Mouse (Mus musculus): ENCODE measurements around the gene 4930415O20Rik. TPM values are rescaled to one million over a fixed set of nuclear protein-coding genes. Genes with fewer than 3 reads are reported as not detected.

4930415O20Rik gene
- polyA plus RNA-seq, 1 experiment from 2014 or later: 0.29 TPM

DNA sequence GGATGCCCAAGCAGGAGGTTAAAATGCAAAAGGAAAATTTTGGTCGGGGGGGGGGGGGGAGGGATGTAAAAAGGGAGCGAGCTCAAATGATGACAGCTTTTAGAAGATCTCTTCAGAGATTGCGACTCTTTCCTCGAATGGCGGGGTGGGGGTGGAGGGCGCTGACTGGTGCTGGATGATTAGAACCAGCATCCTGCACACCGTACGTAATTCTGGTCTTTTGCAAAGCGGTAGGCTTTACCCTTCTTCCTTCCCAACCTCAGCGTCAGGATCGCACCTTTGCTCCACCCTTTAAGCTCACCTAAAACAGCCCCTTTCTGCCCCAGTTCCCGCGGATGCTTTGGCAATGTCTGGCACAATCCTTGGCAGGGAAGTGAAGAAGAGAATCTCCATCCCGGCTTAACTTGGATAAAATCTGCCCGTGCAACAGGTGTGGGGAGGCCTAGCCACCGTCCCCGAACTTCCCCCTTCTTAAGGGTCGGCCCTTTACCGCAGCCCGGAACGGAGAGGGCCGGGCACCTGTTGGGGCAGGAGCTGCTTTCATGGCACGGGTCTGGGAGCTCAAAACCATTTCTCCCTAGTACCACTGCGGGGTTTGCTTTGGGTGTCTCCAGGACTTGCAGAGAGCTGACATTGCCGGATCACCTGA, 63.1 kb downstream of the 4930415O20Rik start:
- no peak overlapping the region for H3K27ac ChIP-seq (replicated peaks; ENCODE audit: low read depth, low read length)
- peak overlapping the region; percentile 99 for H3K4me2 ChIP-seq (ENCODE audit: low read depth, severe bottlenecking)
- H3K27me3 ChIP-seq (ENCODE audit: control insufficient read depth, insufficient read depth, low read length): peaks cover 49% of the 10 kb centered on the region
- peaks cover 30% of the 10 kb centered on the region for H3K4me1 ChIP-seq (ENCODE audit: control insufficient read depth, insufficient read depth, low read length)
- H3K9ac ChIP-seq (ENCODE audit: low read length): peak overlapping the region; percentile 82
- H3K9me3 ChIP-seq (ENCODE audit: control insufficient read depth, low read length): no peaks in the 10 kb centered on the region
- peak; percentile 53 for DNase-seq (ENCODE audit: low spot score)
- under 1% methylated on average over 24 of the region's 25 CpGs for WGBS
- H3K36me3 ChIP-seq (ENCODE audit: control insufficient read depth, insufficient read depth, low read length): no peaks in the 10 kb centered on the region
- H3K4me3 ChIP-seq (ENCODE audit: low read depth, low read length): peak overlapping the region; percentile 72
- ATAC-seq (ENCODE audit: insufficient number of reproducible peaks, low FRiP score, low TSS enrichment, low read depth): no peak

DNA sequence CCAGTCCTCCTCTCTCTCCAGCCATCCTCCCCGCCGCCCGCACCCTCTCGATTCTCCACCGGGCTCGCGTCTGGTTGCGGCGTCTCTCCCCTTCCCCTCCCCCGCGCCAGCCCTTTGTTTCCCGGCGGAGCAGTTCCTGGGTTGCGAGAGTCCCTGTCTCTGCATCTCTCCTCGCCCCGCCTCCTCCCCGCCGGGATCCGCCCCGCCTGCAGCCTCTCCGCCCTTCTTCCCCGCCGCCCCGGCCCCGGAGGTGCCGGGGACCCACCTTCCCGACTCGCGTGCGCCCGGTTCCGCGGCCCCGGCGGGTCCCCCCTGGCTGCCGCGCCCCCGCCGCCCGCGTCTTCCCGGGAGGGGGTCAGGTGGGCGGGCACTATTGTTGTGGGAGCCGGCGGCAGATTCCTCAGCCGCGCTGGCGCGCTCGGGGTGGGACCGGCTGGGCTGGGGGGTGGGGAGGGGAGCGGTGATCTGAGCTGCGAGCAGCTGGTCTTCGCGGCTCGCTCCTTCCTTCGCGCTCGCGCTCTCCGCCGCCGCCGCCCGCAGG, 63.8 kb downstream of the 4930415O20Rik start:
- Histone ChIP-seq H3K4me2 (ENCODE audit: low read depth, severe bottlenecking) (peak overlapping the region; percentile 99), H3K27me3 (ENCODE audit: control insufficient read depth, insufficient read depth, low read length) (peaks cover 49% of the 10 kb centered on the region), H3K27ac (replicated peaks; ENCODE audit: low read depth, low read length) (peak overlapping the region; percentile 47; the same call in 1 of the 2 replicates), H3K4me1 (ENCODE audit: control insufficient read depth, insufficient read depth, low read length) (peaks cover 26% of the 10 kb centered on the region), H3K9me3 (ENCODE audit: control insufficient read depth, low read length) (no peaks in the 10 kb centered on the region), H3K36me3 (ENCODE audit: control insufficient read depth, insufficient read depth, low read length) (no peaks in the 10 kb centered on the region), H3K9ac (ENCODE audit: low read length) (peak overlapping the region; percentile 82), H3K4me3 (ENCODE audit: low read depth, low read length) (peak overlapping the region; percentile 72)
- ATAC-seq (ENCODE audit: insufficient number of reproducible peaks, low FRiP score, low TSS enrichment, low read depth): peak; percentile 44; the same call in 1 of the 2 replicates
- DNase-seq (ENCODE audit: low spot score): peak; percentile 86
- WGBS: 1% methylated on average over 64 of the region's 65 CpGs

DNA sequence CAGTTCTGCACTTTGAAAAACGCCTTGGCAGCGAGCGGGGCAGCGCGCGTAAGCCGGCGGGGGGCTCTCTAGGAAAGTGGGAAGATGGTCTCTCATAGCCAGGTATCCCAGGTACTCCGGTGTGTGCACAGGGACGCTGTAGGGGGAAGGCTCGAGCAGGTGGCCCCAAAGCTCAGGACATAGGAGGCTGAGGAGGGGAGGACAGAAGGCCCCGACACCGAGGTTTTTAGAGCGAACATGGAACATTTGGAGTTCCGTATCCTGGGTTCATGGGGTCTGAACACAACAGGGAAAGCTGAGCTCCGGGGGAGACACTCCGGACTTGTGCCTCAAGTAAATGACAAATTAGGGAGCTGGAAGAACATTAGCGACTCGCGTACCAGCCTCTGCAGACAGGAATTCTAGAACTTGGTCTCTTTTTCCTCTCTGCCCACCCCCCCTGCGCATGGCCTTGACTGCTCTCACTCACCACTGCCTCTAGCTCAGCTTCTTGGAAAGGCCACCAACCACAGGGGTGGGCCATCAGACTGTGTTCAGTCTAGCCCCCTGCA, 64.6 kb downstream of the 4930415O20Rik start:
- ATAC-seq (ENCODE audit: insufficient number of reproducible peaks, low FRiP score, low TSS enrichment, low read depth): no peak
- WGBS: under 1% methylated on average over 21 of the region's 21 CpGs
- DNase-seq (ENCODE audit: low spot score): peak; percentile 49
- H3K9ac ChIP-seq (ENCODE audit: low read length): peak overlapping the region; percentile 82
- H3K4me1 ChIP-seq (ENCODE audit: control insufficient read depth, insufficient read depth, low read length): peaks cover 26% of the 10 kb centered on the region
- H3K9me3 ChIP-seq (ENCODE audit: control insufficient read depth, low read length): no peaks in the 10 kb centered on the region
- H3K27me3 ChIP-seq (ENCODE audit: control insufficient read depth, insufficient read depth, low read length): peaks cover 44% of the 10 kb centered on the region
- no peaks in the 10 kb centered on the region for H3K36me3 ChIP-seq (ENCODE audit: control insufficient read depth, insufficient read depth, low read length)
- H3K4me2 ChIP-seq (ENCODE audit: low read depth, severe bottlenecking): peak overlapping the region; percentile 99
- no peak overlapping the region for H3K27ac ChIP-seq (replicated peaks; ENCODE audit: low read depth, low read length)
- H3K4me3 ChIP-seq (ENCODE audit: low read depth, low read length): peak overlapping the region; percentile 72

DNA sequence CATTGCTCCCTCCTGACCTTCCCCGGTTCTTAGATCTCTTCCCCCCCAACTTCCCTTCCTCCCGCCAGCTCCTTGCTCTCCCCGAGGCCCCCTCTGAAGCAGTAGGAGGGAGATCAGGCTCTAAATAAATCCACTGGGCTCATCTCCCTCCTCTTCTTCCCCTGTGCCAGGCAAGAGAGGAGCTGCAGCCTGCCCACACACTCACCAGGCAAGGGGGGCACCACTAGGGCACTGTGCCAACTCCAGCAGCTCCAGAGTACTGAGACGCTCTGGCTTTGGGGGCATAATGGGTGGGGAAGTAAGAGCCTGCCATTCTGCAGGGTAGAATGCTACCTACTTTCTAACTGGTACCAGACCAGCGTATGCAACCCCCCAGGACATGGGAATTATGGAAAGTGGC, 65.7 kb downstream of the 4930415O20Rik start:
- no peaks in the 10 kb centered on the region for H3K9me3 ChIP-seq (ENCODE audit: control insufficient read depth, low read length)
- 56% methylated on average over 5 of the region's 5 CpGs for WGBS
- peaks cover 34% of the 10 kb centered on the region for H3K27me3 ChIP-seq (ENCODE audit: control insufficient read depth, insufficient read depth, low read length)
- peaks cover 26% of the 10 kb centered on the region for H3K4me1 ChIP-seq (ENCODE audit: control insufficient read depth, insufficient read depth, low read length)
- DNase-seq (ENCODE audit: low spot score): no peak
- H3K4me3 ChIP-seq (ENCODE audit: low read depth, low read length): no peak overlapping the region
- no peaks in the 10 kb centered on the region for H3K36me3 ChIP-seq (ENCODE audit: control insufficient read depth, insufficient read depth, low read length)
- ATAC-seq (ENCODE audit: insufficient number of reproducible peaks, low FRiP score, low TSS enrichment, low read depth): no peak
- H3K27ac ChIP-seq (replicated peaks; ENCODE audit: low read depth, low read length): no peak overlapping the region
- no peak overlapping the region for H3K4me2 ChIP-seq (ENCODE audit: low read depth, severe bottlenecking)
- H3K9ac ChIP-seq (ENCODE audit: low read length): no peak overlapping the region

DNA sequence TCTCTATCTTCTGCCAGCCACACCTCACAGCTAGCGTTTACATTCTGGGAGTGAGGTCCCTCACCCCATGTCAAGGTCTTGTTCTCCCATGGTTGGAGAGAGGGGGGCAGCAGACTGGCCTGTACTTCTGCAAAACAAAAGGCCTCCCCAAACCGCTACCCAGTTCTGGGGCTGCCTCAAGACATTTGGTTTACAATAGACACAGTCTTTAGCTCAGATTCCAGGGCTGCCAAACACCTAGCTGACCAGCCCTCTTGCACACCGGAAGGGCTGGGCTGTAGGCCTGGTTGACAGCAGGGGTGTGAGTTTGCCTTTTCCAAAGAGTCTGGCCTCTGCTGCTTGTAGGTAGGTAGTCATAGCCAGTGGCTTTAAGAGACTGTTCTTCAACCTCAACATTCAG, 66.4 kb downstream of the 4930415O20Rik start:
- 42% methylated on average over 3 of the region's 3 CpGs for WGBS
- peaks cover 32% of the 10 kb centered on the region for H3K27me3 ChIP-seq (ENCODE audit: control insufficient read depth, insufficient read depth, low read length)

More for the DNA sequence above, 66.4 kb downstream of the 4930415O20Rik start:
- no peak overlapping the region for H3K4me2 ChIP-seq (ENCODE audit: low read depth, severe bottlenecking)
- peaks cover 26% of the 10 kb centered on the region for H3K4me1 ChIP-seq (ENCODE audit: control insufficient read depth, insufficient read depth, low read length)
- no peak overlapping the region for H3K4me3 ChIP-seq (ENCODE audit: low read depth, low read length)
- H3K9me3 ChIP-seq (ENCODE audit: control insufficient read depth, low read length): no peaks in the 10 kb centered on the region
- DNase-seq (ENCODE audit: low spot score) (no peak), ATAC-seq (ENCODE audit: insufficient number of reproducible peaks, low FRiP score, low TSS enrichment, low read depth) (no peak)
- no peaks in the 10 kb centered on the region for H3K36me3 ChIP-seq (ENCODE audit: control insufficient read depth, insufficient read depth, low read length)
- H3K9ac ChIP-seq (ENCODE audit: low read length): no peak overlapping the region
- H3K27ac ChIP-seq (replicated peaks; ENCODE audit: low read depth, low read length): no peak overlapping the region

Other genes starting within 250 kb of the 4930415O20Rik start
- not detected in 2 replicates for gene Olfr284, start 230.0 kb upstream of the 4930415O20Rik start, polyA plus RNA-seq (2014; fragmentation: Nextera tagmentation; extraction: Ambion mirVana)
- gene Olfr283, start 190.1 kb upstream of the 4930415O20Rik start, polyA plus RNA-seq (2014; fragmentation: Nextera tagmentation; extraction: Ambion mirVana): not detected in 2 replicates
- gene Olfr282, start 139.8 kb upstream of the 4930415O20Rik start, polyA plus RNA-seq (2014; fragmentation: Nextera tagmentation; extraction: Ambion mirVana): not detected in 2 replicates
- gene Olfr281, start 118.4 kb upstream of the 4930415O20Rik start, polyA plus RNA-seq (2014; fragmentation: Nextera tagmentation; extraction: Ambion mirVana): not detected in 2 replicates
- not detected in 2 replicates for gene OR5BS1P, start 101.1 kb upstream of the 4930415O20Rik start, polyA plus RNA-seq (2014; fragmentation: Nextera tagmentation; extraction: Ambion mirVana)
- 0.34 TPM in 1 of 2 replicates, not detected in the other for gene Lalba, start 88.3 kb upstream of the 4930415O20Rik start, polyA plus RNA-seq (2014; fragmentation: Nextera tagmentation; extraction: Ambion mirVana)
- not detected in 2 replicates for gene Olfr279, start 78.6 kb upstream of the 4930415O20Rik start, polyA plus RNA-seq (2014; fragmentation: Nextera tagmentation; extraction: Ambion mirVana)
- gene Kansl2, start 36.7 kb upstream of the 4930415O20Rik start, polyA plus RNA-seq (2014; fragmentation: Nextera tagmentation; extraction: Ambion mirVana): 152 and 156 TPM in 2 replicates
- 62.9 and 66.2 TPM in 2 replicates for gene Ccnt1, start 81 bp upstream of the 4930415O20Rik start, polyA plus RNA-seq (2014; fragmentation: Nextera tagmentation; extraction: Ambion mirVana)
- gene Adcy6, start 39.1 kb downstream of the 4930415O20Rik start, polyA plus RNA-seq (2014; fragmentation: Nextera tagmentation; extraction: Ambion mirVana): 16.2 and 18.9 TPM in 2 replicates
- 23.4 and 25.1 TPM in 2 replicates for gene Cacnb3, start 59.8 kb downstream of the 4930415O20Rik start, polyA plus RNA-seq (2014; fragmentation: Nextera tagmentation; extraction: Ambion mirVana)
- gene Ddx23, start 91.9 kb downstream of the 4930415O20Rik start, polyA plus RNA-seq (2014; fragmentation: Nextera tagmentation; extraction: Ambion mirVana): 24.8 and 27.7 TPM in 2 replicates
- gene Rnd1, start 106.5 kb downstream of the 4930415O20Rik start, polyA plus RNA-seq (2014; fragmentation: Nextera tagmentation; extraction: Ambion mirVana): 0.29 and 0.37 TPM in 2 replicates
- 0.48 and 1.3 TPM in 2 replicates for gene Ccdc65, start 137.2 kb downstream of the 4930415O20Rik start, polyA plus RNA-seq (2014; fragmentation: Nextera tagmentation; extraction: Ambion mirVana)
- gene Fkbp11, start 157.2 kb downstream of the 4930415O20Rik start, polyA plus RNA-seq (2014; fragmentation: Nextera tagmentation; extraction: Ambion mirVana): 24.3 and 25.7 TPM in 2 replicates
- 34.7 and 36.4 TPM in 2 replicates for gene Arf3, start 192.2 kb downstream of the 4930415O20Rik start, polyA plus RNA-seq (2014; fragmentation: Nextera tagmentation; extraction: Ambion mirVana)
- 0.81 and 1.5 TPM in 2 replicates for gene Wnt10b, start 207.1 kb downstream of the 4930415O20Rik start, polyA plus RNA-seq (2014; fragmentation: Nextera tagmentation; extraction: Ambion mirVana)
- gene Wnt1, start 218.9 kb downstream of the 4930415O20Rik start, polyA plus RNA-seq (2014; fragmentation: Nextera tagmentation; extraction: Ambion mirVana): not detected in 2 replicates
- gene Ddn, start 238.5 kb downstream of the 4930415O20Rik start, polyA plus RNA-seq (2014; fragmentation: Nextera tagmentation; extraction: Ambion mirVana): not detected in 2 replicates